Mouse (Mus musculus) MEL (cell line): ENCODE results near the gene Mau2.

ENCODE experiments used
- CTCF ChIP-seq, 3 experiments: IDR thresholded peaks in 2 of 3; conservative IDR thresholded peaks in 1 of 3; 2 replicates each; pipeline ENCODE4 v1.5.1; 2011 to 2012; ENCODE audit warnings: low read length in 3 of 3, low read depth in 2 of 3, mild to moderate bottlenecking in 2 of 3, improper control_type of control experiment in 1 of 3, inconsistent platforms in 1 of 3, mixed read lengths in 1 of 3, moderate library complexity in 1 of 3; ENCODE audit not compliant: control insufficient read depth in 1 of 3, insufficient read depth in 1 of 3, poor library complexity in 1 of 3, severe bottlenecking in 1 of 3
- E2F4 ChIP-seq: IDR thresholded peaks from 2 replicates; pipeline ENCODE4 v1.6.1; 2011; ENCODE audit warnings: low read depth, low read length, improper control_type of control experiment, borderline replicate concordance
- GABPA ChIP-seq: IDR thresholded peaks from 2 replicates; pipeline ENCODE4 v1.6.1; 2012; ENCODE audit warnings: low read depth, mild to moderate bottlenecking, inconsistent platforms, low read length, improper control_type of control experiment, moderate library complexity
- GATA1 ChIP-seq: IDR thresholded peaks from 2 replicates; pipeline ENCODE4 v1.6.1; 2011; ENCODE audit warnings: low read depth, low read length, improper control_type of control experiment
- HCFC1 ChIP-seq: IDR thresholded peaks from 2 replicates; pipeline ENCODE4 v1.6.1; 2012; ENCODE audit warnings: low read depth, mild to moderate bottlenecking, inconsistent platforms, low read length, improper control_type of control experiment, moderate library complexity
- MAZ ChIP-seq: IDR thresholded peaks from 2 replicates; pipeline ENCODE4 v1.6.1; 2012; ENCODE audit warnings: low read depth, mild to moderate bottlenecking, inconsistent platforms, low read length, improper control_type of control experiment
- MXI1 ChIP-seq: IDR thresholded peaks from 2 replicates; pipeline ENCODE4 v1.6.1; 2011; ENCODE audit warnings: mild to moderate bottlenecking, low read depth, low read length, improper control_type of control experiment
- POLR2A ChIP-seq, 2 experiments: IDR thresholded peaks; 2 replicates each; pipeline ENCODE4 v1.6.1; 2011 to 2012; ENCODE audit warnings: low read length in 2 of 2, mild to moderate bottlenecking in 2 of 2, control low read depth in 1 of 2, improper control_type of control experiment in 1 of 2, low read depth in 1 of 2, moderate library complexity in 1 of 2; ENCODE audit not compliant: control insufficient read depth in 1 of 2, insufficient read depth in 1 of 2, poor library complexity in 1 of 2
- TBP ChIP-seq: IDR thresholded peaks from 2 replicates; pipeline ENCODE4 v1.8.0; 2011; ENCODE audit warnings: low read depth, low read length, improper control_type of control experiment

DNA sequence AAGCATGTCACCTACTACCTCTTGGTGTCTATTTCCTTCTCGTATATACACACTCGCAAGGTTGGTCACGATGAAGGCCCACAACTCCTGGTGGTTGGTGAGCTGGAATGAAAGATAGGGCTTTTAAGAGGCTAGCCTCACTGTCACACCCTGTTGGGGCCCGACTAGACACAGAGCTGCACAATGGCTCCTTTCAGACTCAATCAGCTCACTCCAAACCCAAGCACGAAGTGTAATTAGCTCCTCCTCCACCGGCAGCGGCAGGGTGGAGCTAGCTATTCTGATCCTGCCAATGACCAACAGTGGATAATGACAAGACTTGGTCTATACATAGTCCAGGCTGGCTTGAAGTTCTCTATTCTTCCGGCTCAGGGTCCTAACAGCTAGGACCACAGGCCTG lies 18.9 kb downstream of the Mau2 start:
- no peak for TF ChIP-seq E2F4
- TF ChIP-seq POLR2A (IDR thresholded peaks at IDR 0.05; ENCODE audit: control insufficient read depth in 1 of 2, insufficient read depth in 1 of 2, low read depth in 1 of 2, low read length in 2 of 2, poor library complexity in 1 of 2): no peak
- TF ChIP-seq GABPA: no peak
- no peak for TF ChIP-seq CTCF (IDR thresholded peaks at IDR 0.05 in 2 of 3, conservative IDR thresholded peaks at IDR 0.05 in 1 of 3; ENCODE audit: control insufficient read depth in 1 of 3, insufficient read depth in 1 of 3, low read depth in 2 of 3, low read length in 3 of 3, poor library complexity in 1 of 3, severe bottlenecking in 1 of 3)
- no peak for TF ChIP-seq HCFC1
- TF ChIP-seq GATA1: no peak
- TF ChIP-seq TBP: no peak
- no peak for TF ChIP-seq MAZ
- TF ChIP-seq MXI1: no peak
